Mouse (Mus musculus): ENCODE results near the gene Cyp17a1. TPM values are rescaled to one million over a fixed set of nuclear protein-coding genes. Genes with fewer than 3 reads are reported as not detected.

Gene Cyp17a1
- polyA plus RNA-seq, 1 experiment, result not detected

DNA sequence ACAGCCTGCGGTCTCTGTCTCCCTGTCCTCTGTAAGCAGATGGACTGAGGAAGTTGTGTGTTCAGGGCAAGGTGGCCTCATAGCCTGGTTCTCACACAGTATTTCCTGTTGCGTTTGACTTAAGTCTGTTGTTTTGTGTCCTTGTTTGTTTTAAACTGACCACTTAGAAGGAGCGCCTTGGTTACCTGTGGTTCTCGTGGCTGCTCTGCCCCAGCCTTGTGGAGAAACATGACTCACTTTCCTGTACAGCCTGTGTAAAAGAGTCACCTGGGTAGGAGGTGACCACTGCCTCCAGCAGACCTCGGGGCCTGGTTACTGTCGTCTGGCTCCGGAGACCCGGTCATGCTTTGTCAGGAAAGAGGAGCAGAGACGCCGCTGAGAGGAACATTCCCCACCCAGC lies 17.3 kb downstream of the Cyp17a1 start:
- WGBS, result 72% methylated on average over 10 of the region's 10 CpGs
- TF ChIP-seq CTCF (IDR thresholded peaks at IDR 0.05; ENCODE audit: control insufficient read depth, insufficient read depth, low read length), result no peak
- TF ChIP-seq POLR2A (IDR thresholded peaks at IDR 0.05; ENCODE audit: borderline replicate concordance, control insufficient read depth, low read depth, low read length), result no peak
- peaks cover 4% of the 10 kb centered on the region; the same call in 1 of the 2 replicates for H3K4me1 ChIP-seq (ENCODE audit: control insufficient read depth, insufficient read depth, low read length)
- H3K27ac ChIP-seq (ENCODE audit: control insufficient read depth, insufficient read depth, low read depth, low read length, poor library complexity), result peak overlapping the region; percentile 67
- H3K4me3 ChIP-seq (replicated peaks; ENCODE audit: control insufficient read depth, low read depth, low read length), result no peak overlapping the region

DNA sequence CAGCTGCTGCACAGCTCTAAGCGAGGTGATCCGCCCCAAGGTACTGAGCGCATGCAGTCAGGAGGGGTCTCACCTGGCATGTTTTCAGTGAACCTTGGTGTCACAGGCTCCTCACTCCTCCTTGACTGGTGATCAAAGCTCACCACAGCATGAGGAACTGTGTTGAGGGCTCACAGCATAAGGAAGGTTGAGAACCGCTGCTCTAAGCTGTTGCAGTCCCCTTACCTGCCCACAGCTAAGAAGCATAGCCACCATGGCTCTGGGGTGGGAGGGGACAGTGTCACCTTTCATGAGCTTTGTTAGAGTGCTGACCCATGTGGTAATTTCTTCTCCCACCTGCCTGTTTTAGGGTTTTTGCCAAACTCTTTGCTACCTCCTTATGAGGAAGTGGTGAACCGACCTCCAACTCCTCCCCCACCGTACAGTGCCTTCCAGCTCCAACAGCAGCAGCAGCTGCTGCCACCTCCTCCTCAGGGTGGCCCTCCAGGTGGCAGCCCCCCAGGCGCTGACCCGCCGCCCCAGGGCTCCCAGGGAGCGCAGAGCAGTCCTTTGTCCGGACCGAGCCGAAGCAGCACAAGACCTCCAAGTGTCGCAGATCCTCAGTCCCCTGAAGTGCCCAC lies 19.2 kb downstream of the Cyp17a1 start:
- H3K27ac ChIP-seq (ENCODE audit: control insufficient read depth, insufficient read depth, low read depth, low read length, poor library complexity), result peak overlapping the region; percentile 72
- peaks cover 4% of the 10 kb centered on the region; the same call in 1 of the 2 replicates for H3K4me1 ChIP-seq (ENCODE audit: control insufficient read depth, insufficient read depth, low read length)
- no peak overlapping the region for H3K4me3 ChIP-seq (replicated peaks; ENCODE audit: control insufficient read depth, low read depth, low read length)
- TF ChIP-seq CTCF (IDR thresholded peaks at IDR 0.05; ENCODE audit: control insufficient read depth, insufficient read depth, low read length) (no peak), POLR2A (IDR thresholded peaks at IDR 0.05; ENCODE audit: borderline replicate concordance, control insufficient read depth, low read depth, low read length) (no peak)
- 42% methylated on average over 14 of the region's 14 CpGs for WGBS

DNA sequence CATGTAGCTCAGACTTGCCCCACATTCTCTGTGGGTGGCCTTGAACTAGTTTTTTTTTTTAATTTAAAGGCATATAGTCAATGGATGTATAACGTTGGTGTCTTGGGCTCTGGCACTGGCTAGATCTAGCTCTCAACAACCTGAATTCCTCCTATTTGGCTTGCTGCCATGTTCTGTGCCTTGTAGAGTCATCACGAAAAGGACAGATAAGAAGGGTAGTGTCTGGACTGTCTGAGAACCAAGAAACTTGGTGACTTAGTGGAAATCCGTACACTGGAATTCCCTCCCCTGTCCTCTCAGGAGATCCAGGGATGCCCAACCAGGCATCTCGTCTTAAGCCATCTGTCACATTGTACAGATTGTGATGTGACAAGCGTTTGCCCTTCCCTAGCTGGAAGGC lies 19.8 kb downstream of the Cyp17a1 start:
- 53% methylated on average over 5 of the region's 5 CpGs for WGBS
- Histone ChIP-seq H3K27ac (ENCODE audit: control insufficient read depth, insufficient read depth, low read depth, low read length, poor library complexity) (peak overlapping the region; percentile 72), H3K4me3 (replicated peaks; ENCODE audit: control insufficient read depth, low read depth, low read length) (no peak overlapping the region), H3K4me1 (ENCODE audit: control insufficient read depth, insufficient read depth, low read length) (peaks cover 4% of the 10 kb centered on the region; the same call in 1 of the 2 replicates)
- TF ChIP-seq POLR2A (IDR thresholded peaks at IDR 0.05; ENCODE audit: borderline replicate concordance, control insufficient read depth, low read depth, low read length) (no peak), CTCF (IDR thresholded peaks at IDR 0.05; ENCODE audit: control insufficient read depth, insufficient read depth, low read length) (no peak)

DNA sequence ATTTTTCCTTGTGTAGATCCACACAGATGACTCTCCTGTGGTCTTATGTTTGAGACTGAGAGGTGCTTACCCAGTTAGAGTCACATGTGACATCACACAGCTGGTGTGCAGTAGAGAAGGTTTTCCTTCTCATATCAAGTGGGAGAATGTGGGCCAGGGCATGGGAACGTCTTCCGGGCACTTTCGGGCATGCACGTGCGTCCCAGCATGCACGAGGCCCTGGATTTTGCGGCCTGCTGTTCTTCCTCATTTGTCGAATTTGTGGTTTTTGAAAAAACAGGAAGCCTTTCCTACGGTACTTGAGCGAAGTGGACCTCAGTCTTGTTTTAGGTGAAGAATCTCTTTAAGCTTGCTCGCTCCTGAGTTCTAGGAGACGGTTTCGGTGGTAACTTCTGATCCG lies 24.4 kb downstream of the Cyp17a1 start:
- no peak overlapping the region for H3K27ac ChIP-seq (ENCODE audit: control insufficient read depth, insufficient read depth, low read depth, low read length, poor library complexity)
- H3K4me1 ChIP-seq (ENCODE audit: control insufficient read depth, insufficient read depth, low read length), result peaks cover 2% of the 10 kb centered on the region
- no peak overlapping the region for H3K4me3 ChIP-seq (replicated peaks; ENCODE audit: control insufficient read depth, low read depth, low read length)
- 28% methylated on average over 14 of the region's 14 CpGs for whole genome bisulfite sequencing
- TF ChIP-seq POLR2A (IDR thresholded peaks at IDR 0.05; ENCODE audit: borderline replicate concordance, control insufficient read depth, low read depth, low read length) (no peak), CTCF (IDR thresholded peaks at IDR 0.05; ENCODE audit: control insufficient read depth, insufficient read depth, low read length) (no peak)

DNA sequence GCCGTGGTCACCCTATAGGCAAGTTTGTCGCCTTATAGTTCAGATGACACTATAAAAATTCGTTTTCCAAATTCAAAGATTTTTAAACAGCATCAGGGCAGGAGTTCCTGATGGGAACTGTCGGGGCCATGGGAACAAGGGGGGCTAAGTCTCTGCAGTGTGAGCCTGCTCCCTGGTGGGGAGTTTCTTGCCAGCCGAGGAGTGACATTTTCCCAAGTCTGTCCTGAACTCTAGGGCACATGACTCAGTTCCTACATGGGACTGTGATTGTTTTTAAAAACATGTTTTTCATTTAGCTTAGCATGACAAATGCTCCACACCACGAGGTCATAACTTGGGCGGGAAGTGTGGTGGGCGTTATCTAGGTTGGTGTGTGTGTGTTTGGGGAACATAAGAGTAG lies 25.1 kb downstream of the Cyp17a1 start:
- Histone ChIP-seq H3K27ac (ENCODE audit: control insufficient read depth, insufficient read depth, low read depth, low read length, poor library complexity) (no peak overlapping the region), H3K4me3 (replicated peaks; ENCODE audit: control insufficient read depth, low read depth, low read length) (no peak overlapping the region), H3K4me1 (ENCODE audit: control insufficient read depth, insufficient read depth, low read length) (peaks cover 1% of the 10 kb centered on the region)
- TF ChIP-seq POLR2A (IDR thresholded peaks at IDR 0.05; ENCODE audit: borderline replicate concordance, control insufficient read depth, low read depth, low read length), result no peak
- TF ChIP-seq CTCF (IDR thresholded peaks at IDR 0.05; ENCODE audit: control insufficient read depth, insufficient read depth, low read length), result no peak
- whole genome bisulfite sequencing, result 71% methylated on average over 8 of the region's 8 CpGs

DNA sequence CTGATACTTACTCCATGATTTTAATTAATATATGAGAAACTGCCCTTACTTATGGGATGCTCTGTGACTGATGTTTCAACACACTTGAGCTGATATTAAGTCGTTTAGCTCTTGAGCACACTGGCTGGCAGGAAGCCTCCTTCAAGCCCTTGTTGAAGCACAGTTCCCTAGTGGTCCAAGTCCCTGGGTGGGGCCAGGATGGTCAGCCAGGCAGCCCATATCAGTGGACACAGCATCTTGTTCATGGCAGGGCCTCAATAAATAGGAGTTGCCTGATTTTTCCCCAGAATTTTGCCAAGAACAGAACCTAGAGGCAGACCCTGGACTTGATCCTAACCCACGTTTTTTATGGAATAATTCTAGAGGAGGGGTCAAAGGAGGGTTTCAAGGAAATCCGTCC lies 25.7 kb downstream of the Cyp17a1 start:
- WGBS, result 62% methylated on average over 3 of the region's 3 CpGs
- H3K27ac ChIP-seq (ENCODE audit: control insufficient read depth, insufficient read depth, low read depth, low read length, poor library complexity), result no peak overlapping the region
- peaks cover 1% of the 10 kb centered on the region for H3K4me1 ChIP-seq (ENCODE audit: control insufficient read depth, insufficient read depth, low read length)
- no peak for TF ChIP-seq POLR2A (IDR thresholded peaks at IDR 0.05; ENCODE audit: borderline replicate concordance, control insufficient read depth, low read depth, low read length)
- TF ChIP-seq CTCF (IDR thresholded peaks at IDR 0.05; ENCODE audit: control insufficient read depth, insufficient read depth, low read length), result no peak
- H3K4me3 ChIP-seq (replicated peaks; ENCODE audit: control insufficient read depth, low read depth, low read length), result no peak overlapping the region

GRCm38 (mm10) chr19:46646041-46646481 lies 26.9 kb downstream of the Cyp17a1 start:
- 81% methylated on average over 12 of the region's 12 CpGs for WGBS
- Histone ChIP-seq H3K27ac (ENCODE audit: control insufficient read depth, insufficient read depth, low read depth, low read length, poor library complexity) (no peak overlapping the region), H3K4me3 (replicated peaks; ENCODE audit: control insufficient read depth, low read depth, low read length) (no peak overlapping the region), H3K4me1 (ENCODE audit: control insufficient read depth, insufficient read depth, low read length) (peaks cover 1% of the 10 kb centered on the region)
- no peak for TF ChIP-seq CTCF (IDR thresholded peaks at IDR 0.05; ENCODE audit: control insufficient read depth, insufficient read depth, low read length)
- no peak for TF ChIP-seq POLR2A (IDR thresholded peaks at IDR 0.05; ENCODE audit: borderline replicate concordance, control insufficient read depth, low read depth, low read length)

DNA sequence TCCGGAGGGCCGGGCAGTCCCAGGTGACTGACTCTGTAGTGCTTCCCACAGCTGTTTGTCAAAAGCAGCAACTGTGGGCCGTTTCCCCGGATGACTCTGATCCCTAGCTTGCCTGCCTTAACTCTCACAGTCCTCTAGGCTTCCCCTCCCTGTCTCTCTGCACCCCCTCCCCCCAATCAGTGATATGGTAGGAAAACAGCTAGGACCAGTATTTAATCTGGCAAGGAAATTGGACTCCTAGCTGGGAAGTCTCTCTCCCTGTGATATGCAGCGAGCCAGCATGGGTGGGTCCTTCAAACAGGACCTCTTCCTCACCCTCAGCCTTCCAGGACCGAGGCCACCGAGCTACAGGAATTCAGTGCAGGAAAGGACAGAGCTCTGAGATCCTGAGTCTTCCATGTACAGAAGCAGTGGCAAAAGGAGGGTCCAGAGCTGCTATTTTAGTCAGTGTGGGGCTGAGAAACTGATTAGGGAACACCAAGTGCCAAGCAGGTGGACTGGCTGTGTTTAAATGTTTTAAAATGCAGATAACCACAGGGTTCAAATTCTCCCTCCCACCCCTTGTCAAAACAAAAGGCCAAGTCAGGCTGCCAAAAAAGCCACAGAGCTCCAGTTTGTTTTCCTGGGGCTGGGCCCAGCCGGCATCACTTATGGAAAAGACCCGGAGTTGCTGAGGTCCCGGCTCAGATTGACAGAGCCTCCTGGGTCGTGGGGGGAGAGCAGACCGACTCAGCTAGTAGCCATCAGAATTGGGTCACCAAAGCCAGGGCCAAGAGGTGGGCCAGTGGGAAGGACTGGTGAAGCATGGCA lies 28.0 kb downstream of the Cyp17a1 start:
- TF ChIP-seq POLR2A (IDR thresholded peaks at IDR 0.05; ENCODE audit: borderline replicate concordance, control insufficient read depth, low read depth, low read length), result no peak
- H3K27ac ChIP-seq (ENCODE audit: control insufficient read depth, insufficient read depth, low read depth, low read length, poor library complexity), result no peak overlapping the region
- WGBS, result 81% methylated on average over 12 of the region's 12 CpGs
- H3K4me3 ChIP-seq (replicated peaks; ENCODE audit: control insufficient read depth, low read depth, low read length), result no peak overlapping the region
- peaks cover 1% of the 10 kb centered on the region for H3K4me1 ChIP-seq (ENCODE audit: control insufficient read depth, insufficient read depth, low read length)
